Mouse (Mus musculus) hindbrain, embryonic 16.5 days (tissue): ENCODE measurements around the gene Fmnl3. TPM values are rescaled to one million over a fixed set of nuclear protein-coding genes. Genes with fewer than 3 reads are reported as not detected.
A peak's percentile ranks its signal among the peaks of the same experiment; 100 is the strongest.

Experiments used
- ATAC-seq: fragments of 200-750 bp; cut with Nextera tagmentation; 2 replicates; pipeline ENCODE4 v1.8.0; 2017; ENCODE audit warnings: moderate TSS enrichment, moderate library complexity
- H3K27ac ChIP-seq: fragments of 300-500 bp; sonication (generic); 2 replicates; pipeline ENCODE4 v1.5.1; 2014; ENCODE audit warnings: low read depth, mild to moderate bottlenecking, control low read depth, low read length, moderate library complexity
- H3K27me3 ChIP-seq: fragments of 300-500 bp; sonication (generic); replicated peaks from 2 replicates; pipeline ENCODE4 v1.6.1; 2014; ENCODE audit warnings: low read length; ENCODE audit not compliant: control insufficient read depth, insufficient read depth
- H3K36me3 ChIP-seq: fragments of 300-500 bp; sonication (generic); 2 replicates; pipeline ENCODE4 v1.6.1; 2014; ENCODE audit warnings: mild to moderate bottlenecking, low read length, moderate library complexity, mixed read lengths; ENCODE audit not compliant: control insufficient read depth, insufficient read depth
- H3K4me1 ChIP-seq: fragments of 300-500 bp; sonication (generic); 2 replicates; pipeline ENCODE4 v1.6.1; 2014; ENCODE audit warnings: low read depth, low read length; ENCODE audit not compliant: control insufficient read depth, insufficient read depth
- H3K4me2 ChIP-seq: fragments of 300-500 bp; sonication (generic); 2 replicates; pipeline ENCODE4 v1.6.1; 2014; ENCODE audit warnings: mild to moderate bottlenecking, low read length, control low read depth, moderate library complexity
- H3K4me3 ChIP-seq: fragments of 300-500 bp; sonication (generic); 2 replicates; pipeline ENCODE4 v1.5.1; 2014; ENCODE audit warnings: mild to moderate bottlenecking, low read length, control low read depth, moderate library complexity
- H3K9ac ChIP-seq: fragments of 300-500 bp; sonication (generic); 2 replicates; pipeline ENCODE4 v1.6.1; 2014; ENCODE audit warnings: low read depth, mild to moderate bottlenecking, control low read depth, low read length, moderate library complexity
- H3K9me3 ChIP-seq: fragments of 300-500 bp; sonication (generic); 2 replicates; pipeline ENCODE4 v1.6.1; 2014; ENCODE audit warnings: mild to moderate bottlenecking, low read length, moderate library complexity; ENCODE audit not compliant: control insufficient read depth
- WGBS: fragments of 180-500 bp; shearing (Covaris S2); extraction: QIAGEN DNeasy Blood & Tissue Kit; methylation state at CpG from one replicate; pipeline ENCODE4 v1.1.7; 2014; 5-methylcytosine and 5-hydroxymethylcytosine counted together
- polyA plus RNA-seq: library from polyadenylated mRNA; unstranded; fragments of >200 nt; fragmentation: Nextera tagmentation; extraction: Ambion mirVana; gene quantifications from 2 replicates; pipeline ENCODE4 v1.2.1, GENCODE M21; 2015

The Fmnl3 gene
- polyA plus RNA-seq, 1 experiment from 2014 or later = 7.4 TPM

- Histone ChIP-seq H3K4me1 (no peaks in the 10 kb centered on the region; the same call in 1 of the 2 replicates), H3K9me3 (no peaks in the 10 kb centered on the region), H3K36me3 (peaks cover 54% of the 10 kb centered on the region), H3K4me3 (no peak overlapping the region), H3K9ac (no peak overlapping the region; the same call in 1 of the 2 replicates), H3K27ac (peak overlapping the region; percentile 68), H3K27me3 (no peaks in the 10 kb centered on the region), H3K4me2 (no peak overlapping the region)
- ATAC-seq = no peak
- WGBS = 92% methylated on average over 6 of the region's 6 CpGs
Observed at GRCm38 (mm10) chr15:99318071-99318470, 52.2 kb downstream of the Fmnl3 start.

- H3K9me3 ChIP-seq = no peaks in the 10 kb centered on the region
- no peak overlapping the region for H3K4me2 ChIP-seq
- peaks cover 59% of the 10 kb centered on the region for H3K36me3 ChIP-seq
- peak; percentile 31 for ATAC-seq
- WGBS = 56% methylated on average over 2 of the region's 2 CpGs
- H3K27ac ChIP-seq = peak overlapping the region; percentile 68
- peak overlapping the region; percentile 33; the same call in 1 of the 2 replicates for H3K9ac ChIP-seq
- no peaks in the 10 kb centered on the region; the same call in 1 of the 2 replicates for H3K4me1 ChIP-seq
- H3K4me3 ChIP-seq = no peak overlapping the region
- H3K27me3 ChIP-seq = no peaks in the 10 kb centered on the region
Observed at GRCm38 (mm10) chr15:99317267-99317651, 53.0 kb downstream of the Fmnl3 start.

- H3K9ac ChIP-seq = peak overlapping the region; percentile 29; the same call in 1 of the 2 replicates
Observed at GRCm38 (mm10) chr15:99316314-99317266, 53.7 kb downstream of the Fmnl3 start.

GRCm38 (mm10) chr15:99314891-99315290 is 55.4 kb downstream of the Fmnl3 start:
- Histone ChIP-seq H3K4me1 (no peaks in the 10 kb centered on the region; the same call in 1 of the 2 replicates), H3K27me3 (no peaks in the 10 kb centered on the region), H3K36me3 (peaks cover 58% of the 10 kb centered on the region), H3K27ac (no peak overlapping the region), H3K9me3 (no peaks in the 10 kb centered on the region), H3K4me3 (no peak overlapping the region), H3K4me2 (no peak overlapping the region), H3K9ac (no peak overlapping the region)
- no peak for ATAC-seq
- WGBS = 96% methylated on average over 14 of the region's 16 CpGs

More at GRCm38 (mm10) chr15:99316314-99317266, 53.7 kb downstream of the Fmnl3 start:
- no peak overlapping the region for H3K4me3 ChIP-seq
- ATAC-seq = peak; percentile 37
- no peak overlapping the region for H3K4me2 ChIP-seq
- H3K27ac ChIP-seq = peak overlapping the region; percentile 68
- WGBS = 81% methylated on average over 16 of the region's 16 CpGs
- peaks cover 59% of the 10 kb centered on the region for H3K36me3 ChIP-seq
- no peaks in the 10 kb centered on the region; the same call in 1 of the 2 replicates for H3K4me1 ChIP-seq
- no peaks in the 10 kb centered on the region for H3K27me3 ChIP-seq
- H3K9me3 ChIP-seq = no peaks in the 10 kb centered on the region

- no peaks in the 10 kb centered on the region for H3K9me3 ChIP-seq
- H3K4me1 ChIP-seq = no peaks in the 10 kb centered on the region
- WGBS = 93% methylated on average over 5 of the region's 5 CpGs
- H3K27me3 ChIP-seq = no peaks in the 10 kb centered on the region
- ATAC-seq = no peak
- H3K4me3 ChIP-seq = no peak overlapping the region
- H3K36me3 ChIP-seq = peaks cover 68% of the 10 kb centered on the region
- H3K9ac ChIP-seq = no peak overlapping the region
- no peak overlapping the region for H3K27ac ChIP-seq
- no peak overlapping the region for H3K4me2 ChIP-seq
Observed at GRCm38 (mm10) chr15:99310617-99311016, 59.7 kb downstream of the Fmnl3 start.

GRCm38 (mm10) chr15:99309549-99309948 is 60.7 kb downstream of the Fmnl3 start:
- no peak for ATAC-seq
- no peaks in the 10 kb centered on the region for H3K9me3 ChIP-seq
- H3K27ac ChIP-seq = no peak overlapping the region
- H3K4me3 ChIP-seq = no peak overlapping the region
- no peak overlapping the region for H3K9ac ChIP-seq
- no peaks in the 10 kb centered on the region for H3K4me1 ChIP-seq
- no peak overlapping the region for H3K4me2 ChIP-seq
- H3K27me3 ChIP-seq = no peaks in the 10 kb centered on the region
- 93% methylated on average over 9 of the region's 9 CpGs for WGBS
- peaks cover 67% of the 10 kb centered on the region for H3K36me3 ChIP-seq

GRCm38 (mm10) chr15:99307476-99307875 is 62.8 kb downstream of the Fmnl3 start:
- no peaks in the 10 kb centered on the region for H3K9me3 ChIP-seq
- no peak for ATAC-seq
- H3K27me3 ChIP-seq = no peaks in the 10 kb centered on the region
- H3K36me3 ChIP-seq = peaks cover 61% of the 10 kb centered on the region
- no peaks in the 10 kb centered on the region for H3K4me1 ChIP-seq
- no peak overlapping the region for H3K4me2 ChIP-seq
- no peak overlapping the region for H3K9ac ChIP-seq
- H3K27ac ChIP-seq = no peak overlapping the region
- no peak overlapping the region for H3K4me3 ChIP-seq
- 84% methylated on average over 9 of the region's 9 CpGs for WGBS

- peak overlapping the region; percentile 70 for H3K4me2 ChIP-seq
- ATAC-seq = no peak
- no peaks in the 10 kb centered on the region for H3K9me3 ChIP-seq
- peak overlapping the region; percentile 91 for H3K27ac ChIP-seq
- no peaks in the 10 kb centered on the region for H3K27me3 ChIP-seq
- H3K9ac ChIP-seq = peak overlapping the region; percentile 85
- no peaks in the 10 kb centered on the region for H3K36me3 ChIP-seq
- peaks cover 18% of the 10 kb centered on the region for H3K4me1 ChIP-seq
- 37% methylated on average over 5 of the region's 5 CpGs for WGBS
- H3K4me3 ChIP-seq = peak overlapping the region; percentile 68
Observed at GRCm38 (mm10) chr15:99296213-99296612, 74.1 kb downstream of the Fmnl3 start.

- peak within 1 kb of the TSS; percentile 70 for H3K4me2 ChIP-seq
- peak within 1 kb of the TSS; percentile 85 for H3K9ac ChIP-seq
- H3K27me3 ChIP-seq = no peaks in the 10 kb centered on the region
- peak; percentile 28 for ATAC-seq
- no peaks in the 10 kb centered on the region for H3K36me3 ChIP-seq
- peak within 1 kb of the TSS; percentile 68 for H3K4me3 ChIP-seq
- H3K9me3 ChIP-seq = no peaks in the 10 kb centered on the region
- WGBS = under 1% methylated on average over 11 of the region's 17 CpGs
- peaks cover 18% of the 10 kb centered on the region for H3K4me1 ChIP-seq
- H3K27ac ChIP-seq = peak within 1 kb of the TSS; percentile 91
Observed at GRCm38 (mm10) chr15:99295484-99295981, 74.7 kb downstream of the Fmnl3 start, which contains the start of gene Fam186b. Gene Fam186b, minus strand, starts transcription at chr15:99295888.
